7 mouse cellular contexts compared by ENCODE assay signal in the genomic region with DNA sequence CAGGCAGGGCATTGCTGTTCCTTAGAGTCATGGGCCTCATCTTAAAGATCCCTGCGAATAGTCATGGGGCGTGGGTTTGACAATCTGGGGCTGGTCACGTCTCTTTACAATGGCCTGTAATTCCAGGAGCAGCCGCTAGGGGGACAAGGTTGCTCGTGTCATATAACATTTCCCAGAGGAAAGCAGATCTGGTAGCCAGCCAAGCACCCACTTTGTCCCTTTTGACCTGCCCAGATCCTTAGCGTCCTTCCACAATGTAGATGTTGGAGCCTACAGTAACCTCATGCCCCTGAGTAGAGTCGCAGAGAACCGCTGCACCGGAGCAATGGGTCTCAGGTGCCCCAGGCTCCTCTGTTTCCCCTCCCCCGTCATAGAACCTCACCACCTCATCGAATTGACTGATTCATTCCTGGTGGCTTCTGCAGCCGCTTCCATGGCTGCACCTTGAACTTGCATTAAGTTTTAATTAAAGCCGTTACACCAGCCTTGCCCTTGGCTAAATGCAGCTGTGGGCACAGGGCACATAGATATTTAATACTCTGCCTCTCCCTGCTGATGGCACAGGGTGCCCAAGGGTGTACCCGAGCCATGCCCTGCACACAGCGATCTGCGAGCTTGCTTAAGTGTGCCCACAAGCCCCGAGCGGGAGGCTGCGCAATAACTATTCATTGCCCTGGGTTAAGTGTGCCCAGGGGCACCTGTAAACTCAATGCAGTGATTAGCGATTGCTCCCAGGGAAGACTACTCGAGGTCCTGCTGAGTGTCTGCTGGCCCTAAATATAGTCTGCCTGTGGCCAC. TPM values are rescaled to one million over a fixed set of nuclear protein-coding genes. Genes with fewer than 3 reads are reported as not detected.
DNase-seq lines count a peak whose midpoint lies in the region; ATAC-seq lines count a peak whose summit lies in the region.

No protein-coding gene starts in this region.

- WGBS in forebrain, embryonic 14.5 days, result 37% methylated on average over 21 of the region's 21 CpGs
- 42% methylated on average over 21 of the region's 21 CpGs for WGBS in hindbrain, embryonic 10.5 days

- H3K9ac ChIP-seq in forebrain, embryonic 14.5 days (ENCODE audit: low read length), result no peak overlapping the region

- H3K36me3 ChIP-seq in forebrain, embryonic 14.5 days (ENCODE audit: control insufficient read depth, insufficient read depth, low read length), result no peaks in the 10 kb centered on the region
- H3K36me3 ChIP-seq in hindbrain, embryonic 10.5 days, result no peaks in the 10 kb centered on the region

- H3K27me3 ChIP-seq in forebrain, embryonic 14.5 days (replicated peaks; ENCODE audit: control insufficient read depth, insufficient read depth, low read length), result no peaks in the 10 kb centered on the region
- H3K27me3 ChIP-seq in hindbrain, embryonic 10.5 days (ENCODE audit: insufficient read depth, poor library complexity, severe bottlenecking), result peaks cover 28% of the 10 kb centered on the region

- peak; percentile 64 for DNase-seq in NIH3T3 (ENCODE audit: low read depth)
- peak; percentile 53 for DNase-seq in cerebellum, adult 11 months
- peak; percentile 78 for DNase-seq in forebrain, embryonic 14.5 days (ENCODE audit: low spot score)
- DNase-seq in hindbrain, embryonic 10.5 days (ENCODE audit: low spot score), result peak; percentile 83
- peak; percentile 32 for DNase-seq in layer of hippocampus, adult 9-10 months (ENCODE audit: low spot score)
- peak; percentile 86 for DNase-seq in lung, postnatal 10 days
- peak; percentile 93 for DNase-seq in retina, embryonic 14.5 days (ENCODE audit: low spot score)

- no peak for ATAC-seq in forebrain, embryonic 14.5 days

- no peaks in the 10 kb centered on the region for H3K9me3 ChIP-seq in forebrain, embryonic 14.5 days (replicated peaks; ENCODE audit: control insufficient read depth, low read length)
- no peaks in the 10 kb centered on the region for H3K9me3 ChIP-seq in hindbrain, embryonic 10.5 days

- H3K4me2 ChIP-seq in forebrain, embryonic 14.5 days (ENCODE audit: low read length), result 0 out of 2 replicates have a peak overlapping the region, but pooled peaks have one; percentile 24

- H3K4me3 ChIP-seq in forebrain, embryonic 14.5 days (ENCODE audit: low read depth, low read length), result no peak overlapping the region
- peak overlapping the region; percentile 16; the same call in 1 of the 2 replicates for H3K4me3 ChIP-seq in hindbrain, embryonic 10.5 days

- no peaks in the 10 kb centered on the region for H3K4me1 ChIP-seq in forebrain, embryonic 14.5 days (ENCODE audit: control insufficient read depth, insufficient read depth, low read length)
- H3K4me1 ChIP-seq in hindbrain, embryonic 10.5 days (replicated peaks), result peaks cover 28% of the 10 kb centered on the region

- no peak overlapping the region for H3K27ac ChIP-seq in forebrain, embryonic 14.5 days (ENCODE audit: low read depth, low read length)
- H3K27ac ChIP-seq in hindbrain, embryonic 10.5 days, result 0 out of 2 replicates have a peak overlapping the region, but pooled peaks have one; percentile 37

RNA-seq across cellular contexts. Expression of gene Gm572, which starts 19.2 kb away (rescaled TPM):
- not detected in 2 replicates for polyA plus RNA-seq in forebrain, embryonic 14.5 days (2014; fragmentation: Nextera tagmentation; extraction: Ambion mirVana)
- not detected in 2 replicates for polyA plus RNA-seq in hindbrain, embryonic 10.5 days (2016; fragmentation: Nextera tagmentation; extraction: Ambion mirVana)

RNA-seq across cellular contexts. Expression of gene Tardbp, which starts 35.5 kb away (rescaled TPM):
- 127 and 131 TPM in 2 replicates for polyA plus RNA-seq in forebrain, embryonic 14.5 days (2014; fragmentation: Nextera tagmentation; extraction: Ambion mirVana)
- polyA plus RNA-seq in hindbrain, embryonic 10.5 days (2016; fragmentation: Nextera tagmentation; extraction: Ambion mirVana), result 302 and 421 TPM in 2 replicates

Comparison
In these comparisons a context has a peak if more than half of its experiments do, and no peak if none do; other contexts are left out.
1. DNase-seq: peak in every context shown above with its lines; median percentile 93 in retina, embryonic 14.5 days; 86 in lung, postnatal 10 days; 83 in hindbrain, embryonic 10.5 days; 78 in forebrain, embryonic 14.5 days; 64 in NIH3T3; 53 in cerebellum, adult 11 months; 32 in layer of hippocampus, adult 9-10 months.